Mouse (Mus musculus): ENCODE measurements around the gene Glul. TPM values are rescaled to one million over a fixed set of nuclear protein-coding genes. Genes with fewer than 3 reads are reported as not detected.

Glul gene
- total RNA-seq, 2 experiments from 2014 or later: 35.2 to 46.2 TPM

DNA sequence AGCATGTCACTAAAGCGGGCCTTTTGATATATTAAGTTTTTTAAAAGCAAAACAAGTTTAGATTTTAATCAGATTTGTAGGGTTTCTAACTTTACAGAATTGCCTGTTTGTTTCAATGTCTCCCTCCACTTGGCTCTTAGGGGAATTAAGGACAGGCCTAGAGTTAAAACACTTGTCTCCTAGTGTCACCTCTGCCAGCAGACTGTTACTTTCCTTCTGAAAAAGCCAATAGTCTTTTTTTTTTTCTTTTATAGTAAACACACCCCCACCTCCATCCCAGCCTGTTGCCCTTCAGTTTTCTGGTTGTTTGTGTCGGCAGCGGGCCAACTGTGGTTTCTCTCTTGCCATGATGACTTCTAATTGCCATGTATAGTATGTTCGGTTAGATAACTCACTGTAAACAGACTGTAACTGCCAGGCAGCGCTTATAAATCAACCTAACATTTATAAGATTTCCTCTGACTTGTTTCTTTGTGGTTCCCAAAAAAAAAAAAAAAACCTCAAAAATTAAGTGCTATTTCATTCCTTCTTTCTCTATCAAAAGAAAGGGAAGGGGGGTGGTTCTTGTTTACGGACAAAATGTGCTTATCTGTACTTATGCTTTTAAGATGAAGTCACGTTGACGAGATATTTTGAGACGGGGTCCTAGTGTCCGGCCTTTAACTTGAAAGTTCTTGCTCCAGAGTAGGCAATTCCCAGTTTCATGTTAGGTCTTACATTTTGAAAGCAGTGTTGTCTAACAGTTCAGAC, 9.6 kb downstream of the Glul start:
- ATAC-seq (replicated peaks; ENCODE audit: poor library complexity): peak; percentile 75

- peak; percentile 49 for ATAC-seq (replicated peaks; ENCODE audit: poor library complexity)
Observed at GRCm38 (mm10) chr1:153909963-153910291, 10.2 kb downstream of the Glul start.

- ATAC-seq (replicated peaks; ENCODE audit: poor library complexity): peak; percentile 49
Observed at GRCm38 (mm10) chr1:153910423-153910822, 10.7 kb downstream of the Glul start.

DNA sequence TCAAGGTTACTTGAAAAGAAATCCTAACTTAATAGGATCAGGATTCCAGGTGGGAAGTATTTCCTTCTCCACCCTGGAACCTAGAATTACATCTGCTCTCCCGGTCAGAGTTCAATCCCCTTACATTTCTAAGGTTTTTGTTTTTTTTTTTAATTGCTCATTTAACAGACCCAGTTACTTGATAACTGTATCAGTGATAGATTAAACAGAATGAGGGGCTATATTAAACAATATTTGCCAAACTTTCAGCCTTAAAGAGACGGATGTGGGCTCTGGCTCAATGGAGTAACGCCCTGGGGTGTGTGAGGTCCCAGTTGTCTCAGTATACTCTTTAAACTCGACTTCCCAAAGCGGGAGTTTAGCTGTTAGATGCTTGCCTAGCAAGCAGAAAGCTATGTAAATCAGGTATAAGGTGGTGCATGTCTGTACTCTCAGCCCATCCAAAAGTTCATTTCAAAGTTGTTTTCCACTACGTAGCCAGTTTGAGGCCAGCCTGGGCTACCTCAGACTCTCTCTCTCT, 11.6 kb downstream of the Glul start:
- ATAC-seq (replicated peaks; ENCODE audit: poor library complexity): no peak

- peak; percentile 37 for ATAC-seq (replicated peaks; ENCODE audit: poor library complexity)
Observed at GRCm38 (mm10) chr1:153913869-153914268, 14.1 kb downstream of the Glul start.

- 0 out of 2 replicates have a peak, but pooled peaks have one; percentile 30 for ATAC-seq (replicated peaks; ENCODE audit: poor library complexity)
Observed at GRCm38 (mm10) chr1:153918521-153919206, 18.9 kb downstream of the Glul start.

DNA sequence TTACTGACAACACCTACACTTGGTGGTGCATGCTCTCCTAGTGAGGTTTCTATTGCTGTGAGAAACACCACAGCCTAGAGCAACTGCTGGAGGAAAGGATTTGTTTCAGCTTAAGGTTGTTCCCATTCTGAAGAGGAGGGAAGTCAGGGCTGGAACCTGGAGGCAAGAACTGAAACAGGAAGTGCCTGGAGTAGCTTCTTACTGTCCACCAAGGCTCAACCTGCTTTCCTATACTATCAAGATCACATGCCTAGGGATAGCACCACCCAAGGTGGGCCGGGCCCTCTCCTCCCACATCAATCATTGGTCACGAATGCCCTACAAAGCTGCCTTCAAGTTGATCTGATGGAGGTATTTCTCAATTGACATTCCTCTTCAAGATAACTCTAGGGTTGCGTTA, 21.9 kb downstream of the Glul start:
- peak; percentile 40; the same call in 1 of the 2 replicates for ATAC-seq (replicated peaks; ENCODE audit: poor library complexity)

- ATAC-seq (replicated peaks; ENCODE audit: poor library complexity): no peak
Observed at GRCm38 (mm10) chr1:153922571-153923021, 22.9 kb downstream of the Glul start.

- ATAC-seq (replicated peaks; ENCODE audit: poor library complexity): peak; percentile 60
Observed at GRCm38 (mm10) chr1:153924395-153925385, 24.9 kb downstream of the Glul start.

- no peak for ATAC-seq (replicated peaks; ENCODE audit: poor library complexity)
Observed at GRCm38 (mm10) chr1:153930431-153930830, 30.7 kb downstream of the Glul start.

GRCm38 (mm10) chr1:153933772-153934171, 34.0 kb downstream of the Glul start:
- no peak for ATAC-seq (replicated peaks; ENCODE audit: poor library complexity)

DNA sequence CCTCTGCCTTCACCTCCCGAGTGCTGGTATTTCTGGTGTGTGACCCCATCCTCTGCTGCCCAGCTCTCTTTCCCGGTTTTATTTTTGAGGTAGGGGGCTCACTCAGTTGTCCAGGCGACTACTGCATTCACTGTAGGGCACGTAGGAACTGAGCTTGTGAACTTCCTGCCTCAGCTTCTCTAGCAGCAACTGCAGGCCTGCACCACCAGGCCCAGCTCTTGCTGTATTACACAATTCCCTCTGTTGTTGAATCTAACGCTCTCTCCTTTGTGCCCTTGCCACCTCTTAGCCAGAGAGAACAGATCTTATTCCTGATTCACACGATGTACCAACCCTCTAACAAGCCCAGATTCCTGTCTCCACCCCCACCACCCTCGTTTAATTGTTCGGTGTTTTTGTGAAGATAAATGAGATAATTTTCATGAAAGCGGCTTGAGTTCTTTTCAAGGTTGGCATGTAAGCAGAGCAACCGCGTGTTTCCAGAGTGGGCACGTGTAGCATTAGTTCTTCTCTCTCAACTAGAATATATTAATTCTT, 36.2 kb downstream of the Glul start:
- peak; percentile 71 for ATAC-seq (replicated peaks; ENCODE audit: poor library complexity)

GRCm38 (mm10) chr1:153937025-153937424, 37.3 kb downstream of the Glul start:
- no peak for ATAC-seq (replicated peaks; ENCODE audit: poor library complexity)

DNA sequence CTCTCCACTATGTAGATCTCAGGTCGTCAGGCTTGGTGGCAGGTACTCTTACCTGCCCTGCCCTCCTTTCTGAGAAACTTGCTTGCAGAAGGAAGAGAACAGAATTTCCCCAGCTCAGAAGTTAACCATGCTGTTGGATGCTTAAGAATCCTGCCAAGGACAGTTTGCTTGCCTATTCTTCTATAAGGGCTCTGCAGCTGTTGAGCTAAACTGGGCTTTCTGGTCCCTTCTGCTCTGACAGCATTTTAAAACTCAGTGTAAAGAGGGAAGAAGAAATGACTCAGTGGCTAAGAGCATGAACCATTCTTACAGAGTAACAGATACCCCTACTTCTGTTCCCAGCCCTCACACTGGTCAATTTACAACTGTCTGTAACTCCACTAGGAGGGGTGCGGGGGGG, 41.2 kb downstream of the Glul start:
- ATAC-seq (replicated peaks; ENCODE audit: poor library complexity): no peak

- ATAC-seq (replicated peaks; ENCODE audit: poor library complexity): no peak
Observed at GRCm38 (mm10) chr1:153945181-153945580, 45.4 kb downstream of the Glul start.

DNA sequence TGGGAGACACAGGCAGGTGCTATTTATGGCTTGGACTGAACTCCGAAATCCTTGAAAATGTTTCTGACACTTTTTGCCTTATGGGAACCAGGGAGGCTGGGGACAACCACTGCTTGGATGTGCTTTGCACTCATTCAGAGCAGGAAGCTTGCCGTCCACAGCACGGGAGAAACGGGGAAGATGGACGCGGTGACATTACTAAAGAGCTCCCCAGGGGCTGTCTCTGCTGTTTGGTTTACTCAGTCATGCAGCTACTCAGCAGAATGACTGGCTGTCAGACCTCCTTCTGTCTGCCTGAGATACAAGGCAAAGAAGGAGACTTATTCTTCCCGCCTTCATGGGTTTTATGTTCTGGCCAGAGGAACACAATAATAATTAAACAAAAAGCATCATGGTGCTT, 47.2 kb downstream of the Glul start:
- no peak for ATAC-seq (replicated peaks; ENCODE audit: poor library complexity)

GRCm38 (mm10) chr1:153947837-153948236, 48.1 kb downstream of the Glul start:
- no peak for ATAC-seq (replicated peaks; ENCODE audit: poor library complexity)

- peak; percentile 83 for ATAC-seq (replicated peaks; ENCODE audit: poor library complexity)
Observed at GRCm38 (mm10) chr1:153953232-153953631, 53.5 kb downstream of the Glul start.

DNA sequence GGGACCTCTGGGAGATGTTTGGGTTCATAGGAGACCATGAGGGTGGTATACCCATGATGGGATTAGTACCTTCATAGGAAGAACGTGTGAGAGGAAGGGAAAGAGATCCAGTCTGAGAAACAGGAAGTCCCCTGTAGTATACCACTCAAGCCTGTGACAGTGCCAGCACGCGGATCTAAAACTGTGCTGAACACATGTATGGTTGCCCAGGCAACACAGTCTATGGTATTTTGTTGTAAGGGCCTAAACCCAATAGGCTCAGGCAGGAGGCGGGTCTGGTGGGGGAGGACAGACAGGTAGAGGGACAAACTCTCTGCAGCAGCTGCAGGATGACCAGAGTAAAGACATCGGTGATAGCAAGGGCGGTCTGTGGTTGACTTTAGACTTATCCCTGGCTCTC, 54.1 kb downstream of the Glul start:
- ATAC-seq (replicated peaks; ENCODE audit: poor library complexity): peak; percentile 66

GRCm38 (mm10) chr1:153957850-153958249, 58.1 kb downstream of the Glul start:
- ATAC-seq (replicated peaks; ENCODE audit: poor library complexity): no peak

Measured in megakaryocyte progenitor cell, adult 5-6 weeks (primary cell).